In genomic region chr15:11578331-11578730, GRCm38 (mm10) we compare ENCODE assay signal across 13 mouse cellular contexts.
"Had no signal": no experiment of that assay in that cellular context is flagged by ENCODE, and none has a peak within 500 bp of the region (broad histone marks: within the 10 kb centered on the region; RNA-seq: fewer than 3 reads in every experiment).

No protein-coding gene starts in this region.

- H3K4me3 ChIP-seq: megakaryocyte, embryonic 14.5 days; midbrain, embryonic 13.5 days; midbrain, embryonic 15.5 days; neural tube, embryonic 12.5 days; stomach, embryonic 15.5 days had no signal

- DNase-seq: lung, embryonic 14.5 days; lung, postnatal 10 days; right cerebral cortex, postnatal 14 days; thymus, adult 2 months; thymus, postnatal 25 days; thymus, postnatal 4 days had no signal

- H3K27ac ChIP-seq: macrophage; midbrain, embryonic 13.5 days; midbrain, embryonic 15.5 days; neural tube, embryonic 12.5 days; stomach, embryonic 15.5 days; stomach, postnatal 0 days had no signal
